Mouse (Mus musculus) limb, embryonic 15.5 days (tissue): ENCODE measurements around the gene Uckl1. TPM values are rescaled to one million over a fixed set of nuclear protein-coding genes. Genes with fewer than 3 reads are reported as not detected.

Source experiments
- ATAC-seq: fragments of 200-750 bp; cut with Nextera tagmentation; 2 replicates; pipeline ENCODE4 v1.8.0; 2017; ENCODE audit warnings: low read depth, moderate TSS enrichment; ENCODE audit not compliant: insufficient number of reproducible peaks, low FRiP score, low TSS enrichment
- H3K27ac ChIP-seq: fragments of 300-500 bp; sonication (generic); 2 replicates; pipeline ENCODE4 v1.5.1; 2015; ENCODE audit warnings: moderate library complexity, mild to moderate bottlenecking, inconsistent platforms
- H3K27me3 ChIP-seq: fragments of 300-500 bp; sonication (generic); 2 replicates; pipeline ENCODE4 v1.6.1; 2015; ENCODE audit warnings: inconsistent platforms
- H3K36me3 ChIP-seq: fragments of 300-500 bp; sonication (generic); 2 replicates; pipeline ENCODE4 v1.6.1; 2015; ENCODE audit warnings: inconsistent platforms
- H3K4me1 ChIP-seq: fragments of 300-500 bp; sonication (generic); 2 replicates; pipeline ENCODE4 v1.6.1; 2015; ENCODE audit warnings: inconsistent platforms
- H3K4me2 ChIP-seq: fragments of 300-500 bp; sonication (generic); 2 replicates; pipeline ENCODE4 v1.6.1; 2015; ENCODE audit warnings: mild to moderate bottlenecking, inconsistent platforms
- H3K4me3 ChIP-seq: fragments of 300-500 bp; sonication (generic); 2 replicates; pipeline ENCODE4 v1.5.1; 2015; ENCODE audit warnings: mild to moderate bottlenecking, inconsistent platforms
- H3K9ac ChIP-seq: fragments of 300-500 bp; sonication (generic); 2 replicates; pipeline ENCODE4 v1.6.1; 2015; ENCODE audit warnings: inconsistent platforms
- H3K9me3 ChIP-seq: fragments of 300-500 bp; sonication (generic); 2 replicates; pipeline ENCODE4 v1.6.1; 2016; ENCODE audit warnings: inconsistent platforms
- WGBS: fragments of 180-500 bp; shearing (Covaris S2); methylation state at CpG from one replicate; pipeline ENCODE4 v1.1.7; 2015; 5-methylcytosine and 5-hydroxymethylcytosine counted together
- polyA plus RNA-seq: library from polyadenylated mRNA; unstranded; fragments of >200 nt; fragmentation: Nextera tagmentation; extraction: Ambion mirVana; gene quantifications from 2 replicates; pipeline ENCODE4 v1.2.1, GENCODE M21; 2015

Uckl1 gene
- polyA plus RNA-seq, 1 experiment from 2014 or later, result 44.7 TPM

- H3K4me2 ChIP-seq, result no peak overlapping the region
- H3K9me3 ChIP-seq, result no peaks in the 10 kb centered on the region
- H3K36me3 ChIP-seq, result peaks cover 15% of the 10 kb centered on the region
- WGBS, result 71% methylated on average over 5 of the region's 5 CpGs
- peaks cover 18% of the 10 kb centered on the region for H3K4me1 ChIP-seq
- no peaks in the 10 kb centered on the region for H3K27me3 ChIP-seq
- no peak overlapping the region for H3K4me3 ChIP-seq
- ATAC-seq, result no peak
- H3K27ac ChIP-seq, result no peak overlapping the region
- no peak overlapping the region for H3K9ac ChIP-seq
Observed at GRCm38 (mm10) chr2:181578790-181579618, 5.7 kb downstream of the Uckl1 start.

- no peak overlapping the region for H3K4me2 ChIP-seq
- no peaks in the 10 kb centered on the region for H3K9me3 ChIP-seq
- no peak overlapping the region for H3K27ac ChIP-seq
- no peak overlapping the region for H3K4me3 ChIP-seq
- no peak for ATAC-seq
- H3K27me3 ChIP-seq, result no peaks in the 10 kb centered on the region
- peaks cover 18% of the 10 kb centered on the region for H3K4me1 ChIP-seq
- H3K36me3 ChIP-seq, result peaks cover 17% of the 10 kb centered on the region
- 82% methylated on average over 7 of the region's 7 CpGs for WGBS
- no peak overlapping the region for H3K9ac ChIP-seq
Observed at GRCm38 (mm10) chr2:181577981-181578581, 6.6 kb downstream of the Uckl1 start.

GRCm38 (mm10) chr2:181577126-181577525 is 7.6 kb downstream of the Uckl1 start:
- Histone ChIP-seq H3K9ac (no peak overlapping the region), H3K36me3 (peaks cover 27% of the 10 kb centered on the region), H3K4me2 (no peak overlapping the region), H3K9me3 (no peaks in the 10 kb centered on the region), H3K27me3 (no peaks in the 10 kb centered on the region), H3K27ac (no peak overlapping the region), H3K4me3 (no peak overlapping the region), H3K4me1 (peaks cover 18% of the 10 kb centered on the region)
- ATAC-seq, result no peak
- WGBS, result 69% methylated on average over 2 of the region's 2 CpGs

- no peaks in the 10 kb centered on the region for H3K27me3 ChIP-seq
- 91% methylated on average over 2 of the region's 2 CpGs for WGBS
- H3K9me3 ChIP-seq, result no peaks in the 10 kb centered on the region
- no peak for ATAC-seq
- H3K27ac ChIP-seq, result no peak overlapping the region
- peaks cover 31% of the 10 kb centered on the region for H3K36me3 ChIP-seq
- H3K4me2 ChIP-seq, result no peak overlapping the region
- peaks cover 18% of the 10 kb centered on the region for H3K4me1 ChIP-seq
- no peak overlapping the region for H3K9ac ChIP-seq
- H3K4me3 ChIP-seq, result no peak overlapping the region
Observed at GRCm38 (mm10) chr2:181576613-181577012, 8.1 kb downstream of the Uckl1 start.

GRCm38 (mm10) chr2:181574921-181575545 is 9.7 kb downstream of the Uckl1 start:
- Histone ChIP-seq H3K4me1 (peaks cover 15% of the 10 kb centered on the region), H3K4me3 (no peak overlapping the region), H3K27me3 (no peaks in the 10 kb centered on the region), H3K9me3 (no peaks in the 10 kb centered on the region), H3K9ac (no peak overlapping the region), H3K4me2 (no peak overlapping the region), H3K27ac (no peak overlapping the region), H3K36me3 (peaks cover 31% of the 10 kb centered on the region)
- WGBS, result 94% methylated on average over 7 of the region's 7 CpGs
- ATAC-seq, result no peak

- no peak overlapping the region for H3K27ac ChIP-seq
- no peak for ATAC-seq
- no peaks in the 10 kb centered on the region for H3K27me3 ChIP-seq
- H3K36me3 ChIP-seq, result peaks cover 31% of the 10 kb centered on the region
- peaks cover 8% of the 10 kb centered on the region; the same call in 1 of the 2 replicates for H3K4me1 ChIP-seq
- H3K9ac ChIP-seq, result no peak overlapping the region
- no peaks in the 10 kb centered on the region for H3K9me3 ChIP-seq
- 90% methylated on average over 9 of the region's 9 CpGs for WGBS
- no peak overlapping the region for H3K4me2 ChIP-seq
- H3K4me3 ChIP-seq, result no peak overlapping the region
Observed at GRCm38 (mm10) chr2:181573961-181574360, 10.7 kb downstream of the Uckl1 start.

GRCm38 (mm10) chr2:181572921-181573920 is 11.5 kb downstream of the Uckl1 start:
- no peak overlapping the region for H3K4me2 ChIP-seq
- 91% methylated on average over 15 of the region's 15 CpGs for WGBS
- H3K4me3 ChIP-seq, result no peak overlapping the region

GRCm38 (mm10) chr2:181571941-181572670 is 12.6 kb downstream of the Uckl1 start:
- Histone ChIP-seq H3K36me3 (peaks cover 31% of the 10 kb centered on the region), H3K4me3 (no peak overlapping the region), H3K4me1 (peaks cover 5% of the 10 kb centered on the region; the same call in 1 of the 2 replicates), H3K9me3 (no peaks in the 10 kb centered on the region), H3K27ac (no peak overlapping the region), H3K9ac (no peak overlapping the region), H3K4me2 (no peak overlapping the region), H3K27me3 (no peaks in the 10 kb centered on the region)
- ATAC-seq, result no peak
- WGBS, result 89% methylated on average over 11 of the region's 11 CpGs

More at GRCm38 (mm10) chr2:181572921-181573920, 11.5 kb downstream of the Uckl1 start:
- no peak overlapping the region for H3K9ac ChIP-seq
- H3K27ac ChIP-seq, result no peak overlapping the region
- H3K4me1 ChIP-seq, result peaks cover 7% of the 10 kb centered on the region; the same call in 1 of the 2 replicates
- no peaks in the 10 kb centered on the region for H3K9me3 ChIP-seq
- no peak for ATAC-seq
- H3K27me3 ChIP-seq, result no peaks in the 10 kb centered on the region
- peaks cover 31% of the 10 kb centered on the region for H3K36me3 ChIP-seq

- Histone ChIP-seq H3K9me3 (no peaks in the 10 kb centered on the region), H3K27ac (no peak overlapping the region), H3K27me3 (no peaks in the 10 kb centered on the region), H3K4me3 (no peak overlapping the region), H3K9ac (no peak overlapping the region), H3K4me1 (peaks cover 5% of the 10 kb centered on the region; the same call in 1 of the 2 replicates), H3K4me2 (no peak overlapping the region), H3K36me3 (peaks cover 31% of the 10 kb centered on the region)
- ATAC-seq, result no peak
- WGBS, result 70% methylated on average over 6 of the region's 6 CpGs
Observed at GRCm38 (mm10) chr2:181570921-181571595, 13.6 kb downstream of the Uckl1 start.

- 83% methylated on average over 8 of the region's 8 CpGs for WGBS
- ATAC-seq, result no peak
- H3K27me3 ChIP-seq, result no peaks in the 10 kb centered on the region
- H3K9me3 ChIP-seq, result no peaks in the 10 kb centered on the region
- H3K9ac ChIP-seq, result no peak overlapping the region
- no peak overlapping the region for H3K4me3 ChIP-seq
- no peak overlapping the region for H3K4me2 ChIP-seq
- H3K27ac ChIP-seq, result no peak overlapping the region
- peaks cover 31% of the 10 kb centered on the region for H3K36me3 ChIP-seq
- peaks cover 5% of the 10 kb centered on the region; the same call in 1 of the 2 replicates for H3K4me1 ChIP-seq
Observed at GRCm38 (mm10) chr2:181570375-181570774, 14.3 kb downstream of the Uckl1 start.
